Mouse (Mus musculus): ENCODE data around the gene Sell.

- no peak for TF ChIP-seq CTCF (IDR thresholded peaks at IDR 0.05; ENCODE audit: borderline replicate concordance, extremely low read depth, insufficient read depth, insufficient read length)
- TF ChIP-seq POLR2A (IDR thresholded peaks at IDR 0.05; ENCODE audit: borderline replicate concordance, extremely low read depth, insufficient read depth, insufficient read length, poor library complexity, severe bottlenecking), result no peak
Measured at GRCm38 (mm10) chr1:164114280-164114679, 52.5 kb downstream of the Sell start.

Measured in brain, embryonic 14.5 days (tissue).